Comparison of ENCODE assay signal across 8 mouse cellular contexts in the genomic region with DNA sequence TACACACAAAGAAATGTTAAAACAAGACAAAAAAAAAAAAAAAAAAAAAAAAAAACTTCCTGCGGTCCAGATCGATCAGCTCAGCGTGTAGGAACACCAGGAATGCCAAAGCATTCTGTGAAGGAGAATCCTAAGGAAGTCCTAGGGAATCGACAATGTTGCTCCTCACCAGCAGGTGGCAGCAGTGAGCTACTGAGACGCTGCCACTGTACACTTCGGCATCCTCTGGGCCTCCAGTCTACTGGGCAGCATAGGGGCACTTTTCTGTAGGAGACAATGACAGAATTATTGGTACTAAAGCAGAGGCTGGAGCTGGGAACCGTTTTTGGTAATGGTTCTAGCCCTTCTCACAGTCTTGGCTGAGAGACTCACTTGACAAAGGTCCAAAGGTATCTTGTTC. TPM values are rescaled to one million over a fixed set of nuclear protein-coding genes. Genes with fewer than 3 reads are reported as not detected.
DNase-seq lines count a peak whose midpoint lies in the region; ATAC-seq and TF ChIP-seq lines count a peak whose summit lies in the region.

No protein-coding gene starts in this region.

- TF ChIP-seq EP300 in stomach, postnatal 0 days (optimal IDR thresholded peaks at IDR 0.05) = no peak

- H3K4me1 ChIP-seq in forebrain, embryonic 16.5 days (replicated peaks; ENCODE audit: control insufficient read depth, insufficient read depth, low read length) = peaks cover 11% of the 10 kb centered on the region
- peaks cover 17% of the 10 kb centered on the region for H3K4me1 ChIP-seq in liver, embryonic 16.5 days (ENCODE audit: control insufficient read depth, low read depth, low read length)
- no peaks in the 10 kb centered on the region; the same call in 1 of the 2 replicates for H3K4me1 ChIP-seq in neural tube, embryonic 14.5 days (ENCODE audit: control insufficient read depth, insufficient read depth, low read length)
- H3K4me1 ChIP-seq in stomach, postnatal 0 days (replicated peaks; ENCODE audit: control insufficient read depth, insufficient read depth) = 0 out of 2 replicates have a peak, but pooled peaks cover 3% of the 10 kb centered on the region

- no peak overlapping the region for H3K4me2 ChIP-seq in forebrain, embryonic 16.5 days (ENCODE audit: low read length)
- H3K4me2 ChIP-seq in liver, embryonic 16.5 days (ENCODE audit: low read depth, low read length) = no peak overlapping the region
- no peak overlapping the region for H3K4me2 ChIP-seq in neural tube, embryonic 14.5 days (ENCODE audit: low read depth, low read length)
- no peak overlapping the region for H3K4me2 ChIP-seq in stomach, postnatal 0 days (replicated peaks; ENCODE audit: low read depth)

- peak; percentile 81 for ATAC-seq in forebrain, embryonic 16.5 days
- 0 out of 2 replicates have a peak, but pooled peaks have one; percentile 39 for ATAC-seq in liver, embryonic 16.5 days (ENCODE audit: low read depth)
- ATAC-seq in neural tube, embryonic 14.5 days (ENCODE audit: low read depth) = peak; percentile 82; the same call in 1 of the 2 replicates
- ATAC-seq in stomach, postnatal 0 days (ENCODE audit: low FRiP score, low TSS enrichment) = peak; percentile 78

- intact Hi-C loops in heart, postnatal 14 days (cut with DNase I) = loop anchor here (2.0 to 10.0 kb wide), 3 partner anchors 41 to 143 kb away; a partner anchor contains a TSS

- H3K27me3 ChIP-seq in forebrain, embryonic 16.5 days (replicated peaks; ENCODE audit: control insufficient read depth, insufficient read depth, low read length) = 0 out of 2 replicates have a peak, but pooled peaks cover 6% of the 10 kb centered on the region
- no peaks in the 10 kb centered on the region; the same call in 1 of the 2 replicates for H3K27me3 ChIP-seq in liver, embryonic 16.5 days (ENCODE audit: control insufficient read depth, insufficient read depth, low read depth, low read length)
- no peaks in the 10 kb centered on the region for H3K27me3 ChIP-seq in neural tube, embryonic 14.5 days (ENCODE audit: control insufficient read depth, insufficient read depth, low read length)
- no peaks in the 10 kb centered on the region for H3K27me3 ChIP-seq in stomach, postnatal 0 days (ENCODE audit: control insufficient read depth, insufficient read depth, low read length)

- no peaks in the 10 kb centered on the region for H3K36me3 ChIP-seq in forebrain, embryonic 16.5 days (ENCODE audit: control insufficient read depth, insufficient read depth)
- H3K36me3 ChIP-seq in liver, embryonic 16.5 days (ENCODE audit: control insufficient read depth, insufficient read depth) = no peaks in the 10 kb centered on the region
- no peaks in the 10 kb centered on the region for H3K36me3 ChIP-seq in neural tube, embryonic 14.5 days (ENCODE audit: control insufficient read depth, insufficient read depth, low read length)
- no peaks in the 10 kb centered on the region for H3K36me3 ChIP-seq in stomach, postnatal 0 days (ENCODE audit: control insufficient read depth, insufficient read depth, low read length)

- TF ChIP-seq CTCF in stomach, postnatal 0 days (IDR thresholded peaks at IDR 0.05; ENCODE audit: low read depth) = peak; percentile 98

- H3K27ac ChIP-seq in forebrain, embryonic 16.5 days (ENCODE audit: low read length) = no peak overlapping the region
- H3K27ac ChIP-seq in liver, embryonic 16.5 days (ENCODE audit: low read length) = no peak overlapping the region
- H3K27ac ChIP-seq in neural tube, embryonic 14.5 days (ENCODE audit: low read depth, low read length) = no peak overlapping the region
- no peak overlapping the region for H3K27ac ChIP-seq in stomach, postnatal 0 days (replicated peaks)

- no peak overlapping the region for H3K4me3 ChIP-seq in forebrain, embryonic 16.5 days (replicated peaks; ENCODE audit: low read length)
- no peak overlapping the region for H3K4me3 ChIP-seq in liver, embryonic 16.5 days (ENCODE audit: low read depth, low read length)
- H3K4me3 ChIP-seq in neural tube, embryonic 14.5 days (ENCODE audit: low read depth, low read length) = no peak overlapping the region
- H3K4me3 ChIP-seq in stomach, postnatal 0 days (ENCODE audit: low read depth, low read length) = no peak overlapping the region

- 4% methylated on average over 7 of the region's 7 CpGs for WGBS in forebrain, embryonic 16.5 days
- WGBS in liver, embryonic 16.5 days (ENCODE audit: insufficient replicate concordance) = 1% methylated on average over 7 of the region's 7 CpGs
- 7% methylated on average over 7 of the region's 7 CpGs for WGBS in neural tube, embryonic 14.5 days
- 1% methylated on average over 7 of the region's 7 CpGs for WGBS in stomach, postnatal 0 days

- H3K9me3 ChIP-seq in forebrain, embryonic 16.5 days (ENCODE audit: control insufficient read depth, low read length) = no peaks in the 10 kb centered on the region
- no peaks in the 10 kb centered on the region for H3K9me3 ChIP-seq in liver, embryonic 16.5 days (replicated peaks; ENCODE audit: control insufficient read depth, low read length)
- H3K9me3 ChIP-seq in neural tube, embryonic 14.5 days (ENCODE audit: control insufficient read depth, low read length) = no peaks in the 10 kb centered on the region
- no peaks in the 10 kb centered on the region for H3K9me3 ChIP-seq in stomach, postnatal 0 days (ENCODE audit: control insufficient read depth, low read length)

- H3K9ac ChIP-seq in forebrain, embryonic 16.5 days (replicated peaks; ENCODE audit: low read depth, low read length) = no peak overlapping the region
- no peak overlapping the region for H3K9ac ChIP-seq in liver, embryonic 16.5 days (ENCODE audit: low read depth, low read length)
- H3K9ac ChIP-seq in neural tube, embryonic 14.5 days (replicated peaks; ENCODE audit: low read depth, low read length) = no peak overlapping the region
- no peak overlapping the region for H3K9ac ChIP-seq in stomach, postnatal 0 days (ENCODE audit: low read length)

- peak; percentile 88 for DNase-seq in ES-CJ7 (ENCODE audit: low read depth, low spot score)
- peak; percentile 68 for DNase-seq in cerebellum, adult 11-12 months
- DNase-seq in heart, postnatal 14 days = peak; percentile 89 to 93
- DNase-seq in kidney, postnatal 4 days = peak; percentile 92 to 93
- peak; percentile 88 for DNase-seq in stomach, postnatal 0 days (ENCODE audit: low spot score)

RNA-seq across cellular contexts. Expression of a gene that starts 14.6 kb away (rescaled TPM):
- polyA plus RNA-seq in forebrain, embryonic 16.5 days (2015; fragmentation: Nextera tagmentation; extraction: Ambion mirVana) = 0.38 and 1.1 TPM in 2 replicates
- not detected for total RNA-seq in heart, postnatal 14 days (2021)
- 0.02 TPM in 1 of 2 replicates, not detected in the other for polyA plus RNA-seq in liver, embryonic 16.5 days (2015; fragmentation: Nextera tagmentation; extraction: Ambion mirVana)
- 0.39 and 4.0 TPM in 2 replicates for polyA plus RNA-seq in neural tube, embryonic 14.5 days (2014; fragmentation: Nextera tagmentation; extraction: Ambion mirVana)
- polyA plus RNA-seq in stomach, postnatal 0 days (2015; fragmentation: Nextera tagmentation; extraction: Ambion mirVana) = 0.40 and 0.41 TPM in 2 replicates

RNA-seq across cellular contexts. Expression of a gene that starts 24.4 kb away (rescaled TPM):
- polyA plus RNA-seq in forebrain, embryonic 16.5 days (2015; fragmentation: Nextera tagmentation; extraction: Ambion mirVana) = 5.0 and 5.9 TPM in 2 replicates
- 10 to 100 TPM; 47.5 to 52.3 TPM for total RNA-seq in heart, postnatal 14 days (2021)
- polyA plus RNA-seq in liver, embryonic 16.5 days (2015; fragmentation: Nextera tagmentation; extraction: Ambion mirVana) = 3.7 TPM in 2 replicates
- 5.3 and 6.3 TPM in 2 replicates for polyA plus RNA-seq in neural tube, embryonic 14.5 days (2014; fragmentation: Nextera tagmentation; extraction: Ambion mirVana)
- 4.4 and 4.7 TPM in 2 replicates for polyA plus RNA-seq in stomach, postnatal 0 days (2015; fragmentation: Nextera tagmentation; extraction: Ambion mirVana)

RNA-seq across cellular contexts. Expression of a gene that starts 31.0 kb away (rescaled TPM):
- 42.0 and 44.7 TPM in 2 replicates for polyA plus RNA-seq in forebrain, embryonic 16.5 days (2015; fragmentation: Nextera tagmentation; extraction: Ambion mirVana)
- total RNA-seq in heart, postnatal 14 days (2021) = 10 to 100 TPM in 1 of 2 experiments, 1 to 10 TPM in 1; 9.5 to 15.2 TPM
- 39.3 and 42.4 TPM in 2 replicates for polyA plus RNA-seq in liver, embryonic 16.5 days (2015; fragmentation: Nextera tagmentation; extraction: Ambion mirVana)
- polyA plus RNA-seq in neural tube, embryonic 14.5 days (2014; fragmentation: Nextera tagmentation; extraction: Ambion mirVana) = 25.8 and 26.8 TPM in 2 replicates
- 21.1 and 21.7 TPM in 2 replicates for polyA plus RNA-seq in stomach, postnatal 0 days (2015; fragmentation: Nextera tagmentation; extraction: Ambion mirVana)

RNA-seq across cellular contexts. Expression of a gene that starts 50.1 kb away (rescaled TPM):
- 105 and 111 TPM in 2 replicates for polyA plus RNA-seq in forebrain, embryonic 16.5 days (2015; fragmentation: Nextera tagmentation; extraction: Ambion mirVana)
- total RNA-seq in heart, postnatal 14 days (2021) = 10 to 100 TPM; 21.0 to 24.3 TPM
- 34.0 and 39.3 TPM in 2 replicates for polyA plus RNA-seq in liver, embryonic 16.5 days (2015; fragmentation: Nextera tagmentation; extraction: Ambion mirVana)
- polyA plus RNA-seq in neural tube, embryonic 14.5 days (2014; fragmentation: Nextera tagmentation; extraction: Ambion mirVana) = 89.1 and 99.2 TPM in 2 replicates
- polyA plus RNA-seq in stomach, postnatal 0 days (2015; fragmentation: Nextera tagmentation; extraction: Ambion mirVana) = 39.7 and 44.8 TPM in 2 replicates

RNA-seq across cellular contexts. Expression of a gene that starts 55.7 kb away (rescaled TPM):
- polyA plus RNA-seq in forebrain, embryonic 16.5 days (2015; fragmentation: Nextera tagmentation; extraction: Ambion mirVana) = 429 and 443 TPM in 2 replicates
- total RNA-seq in heart, postnatal 14 days (2021) = 100 to 1,000 TPM; 262 to 287 TPM
- 107 and 108 TPM in 2 replicates for polyA plus RNA-seq in liver, embryonic 16.5 days (2015; fragmentation: Nextera tagmentation; extraction: Ambion mirVana)
- polyA plus RNA-seq in neural tube, embryonic 14.5 days (2014; fragmentation: Nextera tagmentation; extraction: Ambion mirVana) = 546 and 560 TPM in 2 replicates
- 321 and 336 TPM in 2 replicates for polyA plus RNA-seq in stomach, postnatal 0 days (2015; fragmentation: Nextera tagmentation; extraction: Ambion mirVana)
